Mouse (Mus musculus) stomach, postnatal 0 days (tissue): Measurements from ENCODE around the gene Strn3.

Experiments used
- CTCF ChIP-seq: IDR thresholded peaks from 2 replicates; pipeline ENCODE4 v1.5.1; 2016; ENCODE audit warnings: antibody characterized with exemption, low read depth, mild to moderate bottlenecking, moderate library complexity
- EP300 ChIP-seq: optimal IDR thresholded peaks from 2 replicates; pipeline ENCODE3; 2016; ENCODE audit warnings: antibody characterized with exemption

- TF ChIP-seq CTCF (no peak), EP300 (no peak)
Observed at GRCm38 (mm10) chr12:51718617-51719016, 26.9 kb upstream of the Strn3 start.
